In the genomic region with DNA sequence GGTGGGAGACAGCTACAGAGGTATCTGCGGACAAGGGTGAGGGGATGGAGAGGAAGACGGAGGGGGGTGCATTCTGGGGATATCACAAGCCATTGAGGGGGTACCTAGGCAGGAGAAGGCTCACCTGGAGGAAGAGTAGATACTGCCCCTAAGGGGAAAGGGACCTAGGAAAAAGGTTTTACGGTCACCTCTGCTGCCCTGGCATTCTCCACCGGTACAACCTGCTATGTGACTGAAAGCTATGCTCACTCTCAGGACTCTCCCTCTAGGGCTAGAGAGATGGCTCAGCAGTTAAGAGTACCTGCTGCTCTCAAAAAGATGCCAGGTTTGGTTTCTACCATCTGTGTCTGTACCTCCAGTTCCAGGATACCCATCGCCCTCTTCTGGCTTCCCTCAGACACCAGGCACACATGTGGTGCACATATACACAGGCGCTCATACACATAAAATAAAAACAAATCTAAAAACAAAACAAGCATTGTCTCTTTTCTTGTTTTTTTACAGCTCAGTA, we compare ENCODE assay signal across 11 mouse cellular contexts. TPM values are rescaled to one million over a fixed set of nuclear protein-coding genes. Genes with fewer than 3 reads are reported as not detected.
A peak's percentile ranks its signal among the peaks of the same experiment; 100 is the strongest.
DNase-seq lines count a peak whose midpoint lies in the region; ATAC-seq and TF ChIP-seq lines count a peak whose summit lies in the region.
"Had no signal": no experiment of that assay in that cellular context is flagged by ENCODE, and none has a peak within 500 bp of the region (broad histone marks: within the 10 kb centered on the region; RNA-seq: fewer than 3 reads in every experiment).

No protein-coding gene starts in this region.

- no peak overlapping the region for H3K9ac ChIP-seq in forebrain, embryonic 15.5 days (replicated peaks)
- H3K9ac ChIP-seq in forebrain, embryonic 11.5 days (ENCODE audit: low read length), result no peak overlapping the region
- no peak overlapping the region for H3K9ac ChIP-seq in kidney, postnatal 0 days (ENCODE audit: low read depth, low read length)
- no peak overlapping the region for H3K9ac ChIP-seq in hindbrain, embryonic 16.5 days (ENCODE audit: low read depth, low read length)
- H3K9ac ChIP-seq in neural tube, embryonic 14.5 days (replicated peaks; ENCODE audit: low read depth, low read length), result no peak overlapping the region
- H3K9ac ChIP-seq: forebrain, embryonic 12.5 days had no signal

- no peaks in the 10 kb centered on the region for H3K36me3 ChIP-seq in forebrain, embryonic 15.5 days
- no peaks in the 10 kb centered on the region for H3K36me3 ChIP-seq in forebrain, embryonic 11.5 days (ENCODE audit: control insufficient read depth, insufficient read depth, low read length)
- no peaks in the 10 kb centered on the region for H3K36me3 ChIP-seq in kidney, postnatal 0 days (ENCODE audit: insufficient read depth, low read length)
- no peaks in the 10 kb centered on the region for H3K36me3 ChIP-seq in hindbrain, embryonic 16.5 days (ENCODE audit: control insufficient read depth, insufficient read depth, low read length)
- no peaks in the 10 kb centered on the region for H3K36me3 ChIP-seq in neural tube, embryonic 14.5 days (ENCODE audit: control insufficient read depth, insufficient read depth, low read length)
- H3K36me3 ChIP-seq: forebrain, embryonic 12.5 days had no signal

- no peaks in the 10 kb centered on the region for H3K27me3 ChIP-seq in forebrain, embryonic 15.5 days
- no peaks in the 10 kb centered on the region; the same call in 1 of the 2 replicates for H3K27me3 ChIP-seq in forebrain, embryonic 11.5 days (ENCODE audit: control insufficient read depth, insufficient read depth, low read length)
- H3K27me3 ChIP-seq in kidney, postnatal 0 days (ENCODE audit: insufficient read depth, low read length), result no peaks in the 10 kb centered on the region
- H3K27me3 ChIP-seq in hindbrain, embryonic 16.5 days (replicated peaks; ENCODE audit: control insufficient read depth, insufficient read depth, low read length), result no peaks in the 10 kb centered on the region
- no peaks in the 10 kb centered on the region for H3K27me3 ChIP-seq in neural tube, embryonic 14.5 days (ENCODE audit: control insufficient read depth, insufficient read depth, low read length)

- no peak for DNase-seq in forebrain, embryonic 11.5 days (ENCODE audit: low spot score)
- no peak for DNase-seq in kidney, postnatal 0 days (ENCODE audit: low spot score)
- no peak for DNase-seq in kidney, adult 8-10 months
- DNase-seq in adrenal gland, adult 8-10 months, result no peak
- DNase-seq in thymus, postnatal 4 days, result no peak
- DNase-seq: heart, postnatal 14 days had no signal

- H3K4me2 ChIP-seq in forebrain, embryonic 15.5 days (replicated peaks), result peak overlapping the region; percentile 63; the same call in 1 of the 2 replicates
- no peak overlapping the region for H3K4me2 ChIP-seq in forebrain, embryonic 11.5 days (ENCODE audit: low read depth, low read length, severe bottlenecking)
- H3K4me2 ChIP-seq in kidney, postnatal 0 days (ENCODE audit: low read length), result no peak overlapping the region
- H3K4me2 ChIP-seq in hindbrain, embryonic 16.5 days (ENCODE audit: low read length), result peak overlapping the region; percentile 77
- H3K4me2 ChIP-seq in neural tube, embryonic 14.5 days (ENCODE audit: low read depth, low read length), result peak overlapping the region; percentile 65; the same call in 1 of the 2 replicates

- H3K4me3 ChIP-seq in forebrain, embryonic 15.5 days, result no peak overlapping the region
- no peak overlapping the region for H3K4me3 ChIP-seq in forebrain, embryonic 11.5 days (ENCODE audit: low read depth, low read length)
- H3K4me3 ChIP-seq in kidney, postnatal 0 days (replicated peaks; ENCODE audit: low read depth, low read length), result peak overlapping the region; percentile 81; the same call in 1 of the 2 replicates
- no peak overlapping the region; the same call in 1 of the 2 replicates for H3K4me3 ChIP-seq in hindbrain, embryonic 16.5 days (ENCODE audit: low read length)
- H3K4me3 ChIP-seq in neural tube, embryonic 14.5 days (ENCODE audit: low read depth, low read length), result peak overlapping the region; percentile 82; the same call in 1 of the 2 replicates

- 91% methylated on average over 6 of the region's 6 CpGs for WGBS in forebrain, embryonic 15.5 days
- 94% methylated on average over 6 of the region's 6 CpGs for WGBS in forebrain, embryonic 11.5 days
- 94% methylated on average over 6 of the region's 6 CpGs for WGBS in kidney, postnatal 0 days
- WGBS in hindbrain, embryonic 16.5 days, result 96% methylated on average over 6 of the region's 6 CpGs
- 98% methylated on average over 6 of the region's 6 CpGs for WGBS in neural tube, embryonic 14.5 days

- peaks cover 19% of the 10 kb centered on the region for H3K4me1 ChIP-seq in forebrain, embryonic 15.5 days
- peaks cover 8% of the 10 kb centered on the region; the same call in 1 of the 2 replicates for H3K4me1 ChIP-seq in forebrain, embryonic 11.5 days (replicated peaks; ENCODE audit: control insufficient read depth, insufficient read depth, low read length)
- H3K4me1 ChIP-seq in kidney, postnatal 0 days (replicated peaks; ENCODE audit: insufficient read depth, low read length), result peaks cover 13% of the 10 kb centered on the region; the same call in 1 of the 2 replicates
- peaks cover 21% of the 10 kb centered on the region for H3K4me1 ChIP-seq in hindbrain, embryonic 16.5 days (ENCODE audit: control insufficient read depth, insufficient read depth, low read depth, low read length)
- H3K4me1 ChIP-seq in neural tube, embryonic 14.5 days (ENCODE audit: control insufficient read depth, insufficient read depth, low read length), result peaks cover 19% of the 10 kb centered on the region; the same call in 1 of the 2 replicates

- H3K9me3 ChIP-seq in forebrain, embryonic 15.5 days, result no peaks in the 10 kb centered on the region
- H3K9me3 ChIP-seq in forebrain, embryonic 11.5 days (ENCODE audit: control insufficient read depth, low read length), result no peaks in the 10 kb centered on the region
- H3K9me3 ChIP-seq in kidney, postnatal 0 days (replicated peaks; ENCODE audit: low read length), result no peaks in the 10 kb centered on the region
- H3K9me3 ChIP-seq in hindbrain, embryonic 16.5 days (ENCODE audit: control insufficient read depth, low read length), result no peaks in the 10 kb centered on the region
- H3K9me3 ChIP-seq in neural tube, embryonic 14.5 days (ENCODE audit: control insufficient read depth, low read length), result no peaks in the 10 kb centered on the region
- H3K9me3 ChIP-seq: forebrain, embryonic 12.5 days had no signal

- ATAC-seq in forebrain, embryonic 15.5 days (replicated peaks), result no peak
- no peak for ATAC-seq in forebrain, embryonic 11.5 days (replicated peaks; ENCODE audit: low FRiP score)
- ATAC-seq in kidney, postnatal 0 days (replicated peaks; ENCODE audit: low FRiP score, low read depth), result no peak
- no peak for ATAC-seq in hindbrain, embryonic 16.5 days
- no peak for ATAC-seq in neural tube, embryonic 14.5 days (ENCODE audit: low read depth)
- ATAC-seq: intestine, embryonic 16.5 days had no signal

- no peak overlapping the region for H3K27ac ChIP-seq in forebrain, embryonic 15.5 days (replicated peaks)
- H3K27ac ChIP-seq in forebrain, embryonic 11.5 days (ENCODE audit: low read depth, low read length), result no peak overlapping the region
- H3K27ac ChIP-seq in kidney, postnatal 0 days, result no peak overlapping the region
- H3K27ac ChIP-seq in hindbrain, embryonic 16.5 days (ENCODE audit: low read depth, low read length), result no peak overlapping the region
- no peak overlapping the region for H3K27ac ChIP-seq in neural tube, embryonic 14.5 days (ENCODE audit: low read depth, low read length)
- H3K27ac ChIP-seq: forebrain, embryonic 12.5 days had no signal

- TF ChIP-seq CTCF in kidney, postnatal 0 days (IDR thresholded peaks at IDR 0.05; ENCODE audit: low read depth), result no peak

RNA-seq across cellular contexts. Expression of a gene that starts 1.6 kb away (rescaled TPM):
- 4.3 and 4.9 TPM in 2 replicates for polyA plus RNA-seq in forebrain, embryonic 15.5 days (2015; fragmentation: Nextera tagmentation; extraction: Ambion mirVana)
- 4.3 and 4.4 TPM in 2 replicates for polyA plus RNA-seq in forebrain, embryonic 11.5 days (2014; fragmentation: Nextera tagmentation; extraction: Ambion mirVana)
- 6.4 TPM in 2 replicates for polyA plus RNA-seq in kidney, postnatal 0 days (2015; fragmentation: Nextera tagmentation; extraction: Ambion mirVana)
- polyA plus RNA-seq in hindbrain, embryonic 16.5 days (2015; fragmentation: Nextera tagmentation; extraction: Ambion mirVana), result 3.0 and 4.1 TPM in 2 replicates
- polyA plus RNA-seq in neural tube, embryonic 14.5 days (2014; fragmentation: Nextera tagmentation; extraction: Ambion mirVana), result 3.6 and 5.3 TPM in 2 replicates
- 10 to 100 TPM in 1 of 4 experiments, 1 to 10 TPM in 3; 5.8 to 11.6 (median 8.2) TPM for total RNA-seq in adrenal gland, adult 8-10 months (2022)

RNA-seq across cellular contexts. Expression of a gene that starts 36.1 kb away (rescaled TPM):
- 1.2 and 1.3 TPM in 2 replicates for polyA plus RNA-seq in forebrain, embryonic 15.5 days (2015; fragmentation: Nextera tagmentation; extraction: Ambion mirVana)
- 12.1 and 12.4 TPM in 2 replicates for polyA plus RNA-seq in forebrain, embryonic 11.5 days (2014; fragmentation: Nextera tagmentation; extraction: Ambion mirVana)
- polyA plus RNA-seq in kidney, postnatal 0 days (2015; fragmentation: Nextera tagmentation; extraction: Ambion mirVana), result 10.2 and 11.2 TPM in 2 replicates
- polyA plus RNA-seq in hindbrain, embryonic 16.5 days (2015; fragmentation: Nextera tagmentation; extraction: Ambion mirVana), result 0.97 and 1.1 TPM in 2 replicates
- 0.58 and 1.1 TPM in 2 replicates for polyA plus RNA-seq in neural tube, embryonic 14.5 days (2014; fragmentation: Nextera tagmentation; extraction: Ambion mirVana)
- total RNA-seq in adrenal gland, adult 8-10 months (2022), result 1 to 10 TPM in 2 of 4 experiments, under 1 TPM in 2; 0.67 to 1.3 (median 0.98) TPM

Comparison
In these comparisons a context has a peak if more than half of its experiments do, and no peak if none do; other contexts are left out.
1. H3K4me2 ChIP-seq: peak in forebrain, embryonic 15.5 days (single experiment), hindbrain, embryonic 16.5 days (single experiment) and neural tube, embryonic 14.5 days (single experiment); none in forebrain, embryonic 11.5 days (single experiment) and kidney, postnatal 0 days (single experiment).
2. H3K4me3 ChIP-seq: peak in kidney, postnatal 0 days (single experiment) and neural tube, embryonic 14.5 days (single experiment); none in forebrain, embryonic 15.5 days (single experiment), forebrain, embryonic 11.5 days (single experiment) and hindbrain, embryonic 16.5 days (single experiment).